Mouse (Mus musculus) MEL (cell line): Measurements from ENCODE around the gene Gpr173. TPM values are rescaled to one million over a fixed set of nuclear protein-coding genes. Genes with fewer than 3 reads are reported as not detected.

Experiments
- DNase-seq: peaks from one replicate; pipeline ENCODE4 v3.0.0; 2011; ENCODE audit warnings: low read depth, low spot score
- H3K27ac ChIP-seq: 2 replicates; pipeline ENCODE4 v1.5.1; 2012; ENCODE audit warnings: low read depth, mild to moderate bottlenecking, control low read depth, low read length, moderate library complexity; ENCODE audit not compliant: control insufficient read depth
- H3K27me3 ChIP-seq, 2 experiments: fragments of 150-350 bp in 1 of 2; sonication (generic) in 1 of 2; 2 replicates each; pipeline ENCODE4 v1.6.1; 2012; ENCODE audit warnings: low read length in 2 of 2, mild to moderate bottlenecking in 2 of 2, improper control_type of control experiment in 1 of 2, moderate library complexity in 1 of 2; ENCODE audit not compliant: insufficient read depth in 2 of 2, control insufficient read depth in 1 of 2
- H3K36me3 ChIP-seq, 2 experiments: 2 replicates each; pipeline ENCODE4 v1.6.1; 2012 to 2014; ENCODE audit warnings: low read length in 2 of 2, improper control_type of control experiment in 1 of 2, inconsistent platforms in 1 of 2, mild to moderate bottlenecking in 1 of 2; ENCODE audit not compliant: insufficient read depth in 2 of 2, control insufficient read depth in 1 of 2
- H3K4me1 ChIP-seq, 2 experiments: fragments of 150-350 bp in 1 of 2; sonication (generic) in 1 of 2; 2 replicates each; pipeline ENCODE4 v1.6.1; 2012; ENCODE audit warnings: low read length in 2 of 2, improper control_type of control experiment in 1 of 2, mild to moderate bottlenecking in 1 of 2; ENCODE audit not compliant: insufficient read depth in 2 of 2, control insufficient read depth in 1 of 2
- H3K4me3 ChIP-seq, 2 experiments: fragments of 150-350 bp in 1 of 2; sonication (generic) in 1 of 2; 2 replicates each; pipeline ENCODE4 v1.5.1; 2012; ENCODE audit warnings: low read depth in 2 of 2, low read length in 2 of 2, mild to moderate bottlenecking in 2 of 2, moderate library complexity in 2 of 2, control low read depth in 1 of 2, improper control_type of control experiment in 1 of 2; ENCODE audit not compliant: control insufficient read depth in 1 of 2, insufficient read depth in 1 of 2
- H3K79me2 ChIP-seq: 2 replicates; pipeline ENCODE4 v1.6.1; 2012; ENCODE audit warnings: mild to moderate bottlenecking, low read length, moderate library complexity; ENCODE audit not compliant: control insufficient read depth, poor library complexity, insufficient read depth
- H3K9ac ChIP-seq: 2 replicates; pipeline ENCODE4 v1.6.1; 2012; ENCODE audit warnings: low read depth, mild to moderate bottlenecking, control low read depth, low read length, moderate library complexity; ENCODE audit not compliant: control insufficient read depth, poor library complexity, severe bottlenecking
- H3K9me3 ChIP-seq: fragments of 150-350 bp; sonication (generic); replicated peaks from 2 replicates; pipeline ENCODE4 v1.6.1; 2012; ENCODE audit warnings: mild to moderate bottlenecking, low read length, improper control_type of control experiment, moderate library complexity; ENCODE audit not compliant: insufficient read depth
- CHD1 ChIP-seq: IDR thresholded peaks from 2 replicates; pipeline ENCODE4 v1.6.1; 2012; ENCODE audit warnings: low read depth, mild to moderate bottlenecking, inconsistent platforms, low read length, improper control_type of control experiment
- CHD2 ChIP-seq: IDR thresholded peaks from 2 replicates; pipeline ENCODE4 v1.6.1; 2011; ENCODE audit warnings: low read length, improper control_type of control experiment
- CTCF ChIP-seq, 3 experiments: IDR thresholded peaks in 2 of 3; conservative IDR thresholded peaks in 1 of 3; 2 replicates each; pipeline ENCODE4 v1.5.1; 2011 to 2012; ENCODE audit warnings: low read length in 3 of 3, low read depth in 2 of 3, mild to moderate bottlenecking in 2 of 3, improper control_type of control experiment in 1 of 3, inconsistent platforms in 1 of 3, mixed read lengths in 1 of 3, moderate library complexity in 1 of 3; ENCODE audit not compliant: control insufficient read depth in 1 of 3, insufficient read depth in 1 of 3, poor library complexity in 1 of 3, severe bottlenecking in 1 of 3
- E2F4 ChIP-seq: IDR thresholded peaks from 2 replicates; pipeline ENCODE4 v1.6.1; 2011; ENCODE audit warnings: low read depth, low read length, improper control_type of control experiment, borderline replicate concordance
- ELF1 ChIP-seq: IDR thresholded peaks from 2 replicates; pipeline ENCODE4 v1.6.1; 2014; ENCODE audit warnings: low read depth, mild to moderate bottlenecking, inconsistent platforms, low read length, improper control_type of control experiment, moderate library complexity
- EP300 ChIP-seq, 2 experiments: IDR thresholded peaks; 2 replicates each; pipeline ENCODE4 v1.6.1; 2011; ENCODE audit warnings: improper control_type of control experiment in 2 of 2, low read length in 2 of 2, low read depth in 1 of 2, mild to moderate bottlenecking in 1 of 2
- ETS1 ChIP-seq: IDR thresholded peaks from 2 replicates; pipeline ENCODE4 v1.6.1; 2012; ENCODE audit warnings: low read depth, mild to moderate bottlenecking, inconsistent platforms, low read length, improper control_type of control experiment, moderate library complexity
- GATA1 ChIP-seq: IDR thresholded peaks from 2 replicates; pipeline ENCODE4 v1.6.1; 2011; ENCODE audit warnings: low read depth, low read length, improper control_type of control experiment
- HCFC1 ChIP-seq: IDR thresholded peaks from 2 replicates; pipeline ENCODE4 v1.6.1; 2012; ENCODE audit warnings: low read depth, mild to moderate bottlenecking, inconsistent platforms, low read length, improper control_type of control experiment, moderate library complexity
- JUND ChIP-seq: IDR thresholded peaks from 2 replicates; pipeline ENCODE4 v1.6.1; 2011; ENCODE audit warnings: low read depth, mild to moderate bottlenecking, improper control_type of control experiment, low read length
- KAT2A ChIP-seq: conservative IDR thresholded peaks from 2 replicates; pipeline ENCODE4 v1.6.1; 2012; ENCODE audit warnings: low read depth, low read length, improper control_type of control experiment, inconsistent platforms
- MAFK ChIP-seq: IDR thresholded peaks from 2 replicates; pipeline ENCODE4 v1.6.1; 2011; ENCODE audit warnings: low read depth, mild to moderate bottlenecking, low read length, improper control_type of control experiment, borderline replicate concordance
- MAX ChIP-seq: IDR thresholded peaks from 2 replicates; pipeline ENCODE4 v1.6.1; 2011; ENCODE audit warnings: low read length, improper control_type of control experiment
- MAZ ChIP-seq: IDR thresholded peaks from 2 replicates; pipeline ENCODE4 v1.6.1; 2012; ENCODE audit warnings: low read depth, mild to moderate bottlenecking, inconsistent platforms, low read length, improper control_type of control experiment
- MXI1 ChIP-seq: IDR thresholded peaks from 2 replicates; pipeline ENCODE4 v1.6.1; 2011; ENCODE audit warnings: mild to moderate bottlenecking, low read depth, low read length, improper control_type of control experiment
- MYB ChIP-seq: IDR thresholded peaks from 2 replicates; pipeline ENCODE4 v1.6.1; 2011; ENCODE audit warnings: mild to moderate bottlenecking, low read depth, low read length, improper control_type of control experiment
- NELFE ChIP-seq: IDR thresholded peaks from 2 replicates; pipeline ENCODE4 v1.6.1; 2011; ENCODE audit warnings: low read depth, low read length, improper control_type of control experiment
- POLR2A ChIP-seq, 2 experiments: IDR thresholded peaks; 2 replicates each; pipeline ENCODE4 v1.6.1; 2011 to 2012; ENCODE audit warnings: low read length in 2 of 2, mild to moderate bottlenecking in 2 of 2, control low read depth in 1 of 2, improper control_type of control experiment in 1 of 2, low read depth in 1 of 2, moderate library complexity in 1 of 2; ENCODE audit not compliant: control insufficient read depth in 1 of 2, insufficient read depth in 1 of 2, poor library complexity in 1 of 2
- POLR2AphosphoS2 ChIP-seq: IDR thresholded peaks from 2 replicates; pipeline ENCODE4 v1.6.1; 2011; ENCODE audit warnings: low read length, improper control_type of control experiment
- POLR2AphosphoS5 ChIP-seq: IDR thresholded peaks from 2 replicates; pipeline ENCODE4 v1.6.1; 2012; ENCODE audit warnings: low read depth, borderline replicate concordance, mild to moderate bottlenecking, inconsistent platforms, low read length, moderate library complexity, mixed read lengths
- RAD21 ChIP-seq: IDR thresholded peaks from 2 replicates; pipeline ENCODE4 v1.6.1; 2011; ENCODE audit warnings: mild to moderate bottlenecking, low read depth, low read length, improper control_type of control experiment
- RCOR1 ChIP-seq: IDR thresholded peaks from 2 replicates; pipeline ENCODE4 v1.6.1; 2012; ENCODE audit warnings: low read depth, mild to moderate bottlenecking, inconsistent platforms, low read length, improper control_type of control experiment
- SIN3A ChIP-seq: IDR thresholded peaks from 2 replicates; pipeline ENCODE4 v1.6.1; 2012; ENCODE audit warnings: low read length, improper control_type of control experiment, inconsistent platforms
- SMC3 ChIP-seq: IDR thresholded peaks from 2 replicates; pipeline ENCODE4 v1.6.1; 2011; ENCODE audit warnings: low read depth, low read length, improper control_type of control experiment
- TAL1 ChIP-seq: IDR thresholded peaks from 2 replicates; pipeline ENCODE4 v1.6.1; 2012; ENCODE audit warnings: mild to moderate bottlenecking, inconsistent platforms, low read length, moderate library complexity, mixed read lengths
- TBP ChIP-seq: IDR thresholded peaks from 2 replicates; pipeline ENCODE4 v1.8.0; 2011; ENCODE audit warnings: low read depth, low read length, improper control_type of control experiment
- TCF12 ChIP-seq: IDR thresholded peaks from 2 replicates; pipeline ENCODE4 v1.6.1; 2014; ENCODE audit warnings: low read depth, mild to moderate bottlenecking, inconsistent platforms, low read length, improper control_type of control experiment, moderate library complexity
- UBTF ChIP-seq: IDR thresholded peaks from 2 replicates; pipeline ENCODE4 v1.6.1; 2012; ENCODE audit warnings: low read depth, mild to moderate bottlenecking, inconsistent platforms, low read length, improper control_type of control experiment, moderate library complexity, borderline replicate concordance; ENCODE audit not compliant: insufficient read depth
- ZKSCAN1 ChIP-seq: IDR thresholded peaks from 2 replicates; pipeline ENCODE4 v1.6.1; 2012; ENCODE audit warnings: low read depth, mild to moderate bottlenecking, inconsistent platforms, low read length, improper control_type of control experiment, moderate library complexity
- ZNF384 ChIP-seq: IDR thresholded peaks from 2 replicates; pipeline ENCODE4 v1.6.1; 2012; ENCODE audit warnings: low read depth, mild to moderate bottlenecking, inconsistent platforms, low read length, improper control_type of control experiment
- polyA plus RNA-seq, 2 experiments: library from polyadenylated mRNA; stranded (reverse) in 1 of 2; unstranded in 1 of 2; fragments of >175 nt in 1 of 2; fragments of >200 nt in 1 of 2; gene quantifications; 2 replicates each; pipeline versions ENCODE4 v1.2.1 to v1.2.4; 2012; ENCODE audit warnings: low replicate concordance in 2 of 2, low read depth in 1 of 2; ENCODE audit not compliant: insufficient read length in 2 of 2, insufficient read depth in 1 of 2, missing spikeins in 1 of 2
- total RNA-seq: library from RNA; depleted of rRNA; stranded (reverse); fragments of 300-350 nt; gene quantifications from 2 replicates; pipeline ENCODE4 v1.2.3, GENCODE M21; 2012

Gene Gpr173
- total and polyA plus RNA-seq, 3 experiments = not detected

DNA sequence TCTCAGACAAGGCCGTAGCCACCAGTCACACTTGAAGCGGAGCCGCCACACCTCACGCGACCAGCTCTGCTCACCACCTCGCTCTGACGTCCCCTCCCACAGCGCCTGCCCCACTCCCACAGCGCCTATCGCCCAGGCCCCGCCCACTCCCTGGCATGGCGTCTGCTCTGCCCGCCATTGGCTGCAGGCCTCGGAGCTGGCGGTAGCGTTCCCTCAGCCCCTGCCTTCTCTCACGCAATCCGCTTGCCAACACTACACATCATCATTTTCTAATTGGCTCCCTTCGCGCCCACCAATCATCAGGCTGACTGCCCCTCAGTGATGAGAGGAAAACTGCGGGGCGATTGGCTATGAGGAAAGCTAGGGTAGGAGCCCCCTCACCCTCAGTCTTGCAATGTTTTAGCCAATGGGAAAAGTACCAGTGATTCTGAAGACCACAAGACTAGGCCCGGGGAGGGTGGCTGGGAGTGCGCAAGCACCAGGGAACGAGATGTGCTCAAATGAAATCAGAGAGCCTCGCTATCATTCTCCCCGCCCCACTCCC lies 26.1 kb downstream of the Gpr173 start, which contains the start of gene Tspyl2 (continued):
- 0 out of 2 replicates have a peak, but pooled peaks have one; percentile 29 for TF ChIP-seq RCOR1
- peak; percentile 65 for TF ChIP-seq NELFE
- TF ChIP-seq EP300 (IDR thresholded peaks at IDR 0.05; ENCODE audit: low read depth in 1 of 2, low read length in 2 of 2) = 0 out of 4 replicates have a peak, but pooled peaks of 1 of the 2 experiments have one; percentile 19
- TF ChIP-seq POLR2A (IDR thresholded peaks at IDR 0.05; ENCODE audit: control insufficient read depth in 1 of 2, insufficient read depth in 1 of 2, low read depth in 1 of 2, low read length in 2 of 2, poor library complexity in 1 of 2) = peak; percentile 64 to 87
- TF ChIP-seq MAFK = no peak
- TF ChIP-seq SIN3A = 0 out of 2 replicates have a peak, but pooled peaks have one; percentile 35
- TF ChIP-seq MYB = no peak
- TF ChIP-seq KAT2A = peak; percentile 67; the same call in 1 of the 2 replicates
- TF ChIP-seq UBTF = no peak
- no peak for TF ChIP-seq ZKSCAN1
- TF ChIP-seq GATA1 = no peak
- TF ChIP-seq MXI1 = peak; percentile 75
- no peak for TF ChIP-seq E2F4
- peak; percentile 49 for TF ChIP-seq TBP
- peak; percentile 36; the same call in 1 of the 2 replicates for TF ChIP-seq TCF12
- peak; percentile 75 for TF ChIP-seq CHD2
- TF ChIP-seq CHD1 = no peak
- TF ChIP-seq MAX = no peak; the same call in 1 of the 2 replicates
- no peak for TF ChIP-seq SMC3
- no peak for TF ChIP-seq JUND
- peak; percentile 90 for TF ChIP-seq HCFC1
- peak; percentile 60 for TF ChIP-seq MAZ

DNA sequence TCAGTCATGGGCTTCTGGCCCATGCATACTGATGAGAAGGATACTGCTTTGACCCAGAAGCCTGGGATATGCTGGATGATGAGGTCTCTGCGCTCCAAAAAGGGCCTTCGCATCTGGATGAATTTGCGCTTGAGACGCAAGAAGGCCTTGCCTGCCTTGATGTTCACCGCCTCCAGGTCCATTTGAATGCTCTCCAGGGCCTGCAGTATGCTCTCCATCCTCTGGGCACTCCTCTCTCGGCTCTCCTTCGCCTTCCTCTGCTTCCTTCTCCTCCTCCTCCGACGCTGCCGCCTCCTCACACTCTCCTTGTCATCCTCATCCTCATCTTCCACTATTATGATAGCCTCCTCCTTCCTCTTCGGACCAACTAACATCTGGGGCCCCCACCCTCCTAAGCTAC lies 27.0 kb downstream of the Gpr173 start:
- peaks cover 0 to 9% of the 10 kb centered on the region in 2 experiments; a peak in 2 of 4 replicates for H3K4me1 ChIP-seq
- peak overlapping the region; percentile 82 for H3K9ac ChIP-seq
- H3K27ac ChIP-seq = no peak overlapping the region
- peak; percentile 47 for DNase-seq
- TF ChIP-seq TAL1 = no peak
- no peak for TF ChIP-seq ZNF384
- no peak for TF ChIP-seq RAD21
- no peak for TF ChIP-seq POLR2AphosphoS2
- no peak for TF ChIP-seq MXI1
- no peak for TF ChIP-seq POLR2AphosphoS5
- no peak for TF ChIP-seq MAFK
- no peak for TF ChIP-seq CTCF (IDR thresholded peaks at IDR 0.05 in 2 of 3, conservative IDR thresholded peaks at IDR 0.05 in 1 of 3; ENCODE audit: control insufficient read depth in 1 of 3, insufficient read depth in 1 of 3, low read depth in 2 of 3, low read length in 3 of 3, poor library complexity in 1 of 3, severe bottlenecking in 1 of 3)
- TF ChIP-seq TCF12 = no peak
- TF ChIP-seq RCOR1 = no peak
- no peak for TF ChIP-seq GATA1
- no peak for TF ChIP-seq ETS1
- no peak for TF ChIP-seq MAZ
- no peak for TF ChIP-seq JUND
- no peak for TF ChIP-seq SIN3A
- no peak for TF ChIP-seq ELF1
- peaks cover 0 to 3% of the 10 kb centered on the region in 2 experiments; a peak in 2 of 4 replicates for H3K36me3 ChIP-seq
- H3K4me3 ChIP-seq = peak overlapping the region; percentile 72 to 80
- no peaks in the 10 kb centered on the region for H3K27me3 ChIP-seq
- H3K79me2 ChIP-seq = peaks cover 3% of the 10 kb centered on the region
- H3K9me3 ChIP-seq = no peaks in the 10 kb centered on the region
